Mouse (Mus musculus) megakaryocyte, embryonic 14.5 days (primary cell): ENCODE measurements around the gene Wdr81.

ENCODE experiments used
- FLI1 ChIP-seq: IDR thresholded peaks from 2 replicates; pipeline ENCODE4 v1.6.1; 2012; ENCODE audit warnings: low read length, inconsistent platforms, mixed read lengths
- GATA1 ChIP-seq: IDR thresholded peaks from 3 replicates; pipeline ENCODE4 v1.6.1; 2012; ENCODE audit warnings: mixed read lengths, low read length, inconsistent platforms, borderline replicate concordance

DNA sequence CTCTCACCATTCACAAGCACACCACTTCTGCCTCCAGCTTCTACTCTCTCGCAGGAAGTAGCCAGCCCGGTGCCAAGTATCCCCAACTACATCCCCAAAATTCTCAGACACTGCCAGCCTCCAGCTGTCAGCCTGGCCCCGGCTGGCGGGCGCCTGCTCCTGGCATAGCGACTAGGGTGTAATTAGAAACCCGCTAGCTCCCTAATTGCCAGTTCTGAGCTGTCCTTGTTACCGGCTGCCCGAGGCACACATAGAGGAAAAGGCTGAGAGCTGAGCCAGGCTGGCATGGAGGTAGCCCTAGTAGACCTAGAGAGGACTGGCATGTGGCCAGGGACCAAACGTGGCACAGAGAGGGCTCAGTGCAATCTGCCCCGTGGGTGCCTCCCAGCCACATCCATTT is 23.2 kb downstream of the Wdr81 start:
- TF ChIP-seq GATA1: no peak
- TF ChIP-seq FLI1: no peak
